Mouse (Mus musculus) CD4-positive, CD25-positive, alpha-beta regulatory T cell, adult 2 months (primary cell): ENCODE results near the gene Emp2.

Source experiments
- DNase-seq: peaks from one replicate; pipeline ENCODE4 v3.0.0-alpha.2; 2012; ENCODE audit warnings: low read depth, low spot score

Gene Emp2

DNA sequence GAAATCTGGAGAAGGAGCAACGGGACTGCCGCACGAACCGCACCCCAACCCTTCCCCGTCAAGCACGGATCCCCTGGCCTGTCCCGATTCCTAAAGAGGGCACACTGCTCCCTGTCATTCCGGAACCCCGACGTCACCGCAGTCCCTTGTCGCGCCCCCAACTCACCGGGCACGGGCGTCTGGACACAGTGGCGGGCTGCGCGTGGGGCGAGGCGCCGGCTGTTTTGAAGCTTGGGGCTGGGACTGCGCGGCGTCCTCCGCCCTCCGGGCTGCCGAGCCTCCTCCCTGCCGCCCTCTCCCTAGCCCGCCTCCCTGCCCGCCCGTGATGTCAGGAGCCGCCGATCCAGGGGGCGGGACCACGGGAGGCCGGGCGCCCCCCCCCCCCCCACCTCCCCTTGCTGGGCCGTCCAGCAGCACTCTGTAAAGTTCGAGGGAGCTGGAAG is at the start of gene Emp2:
Gene Emp2 (minus strand): TSS at position 323 of the 443 bp plus-strand sequence.
- no peak for DNase-seq

DNA sequence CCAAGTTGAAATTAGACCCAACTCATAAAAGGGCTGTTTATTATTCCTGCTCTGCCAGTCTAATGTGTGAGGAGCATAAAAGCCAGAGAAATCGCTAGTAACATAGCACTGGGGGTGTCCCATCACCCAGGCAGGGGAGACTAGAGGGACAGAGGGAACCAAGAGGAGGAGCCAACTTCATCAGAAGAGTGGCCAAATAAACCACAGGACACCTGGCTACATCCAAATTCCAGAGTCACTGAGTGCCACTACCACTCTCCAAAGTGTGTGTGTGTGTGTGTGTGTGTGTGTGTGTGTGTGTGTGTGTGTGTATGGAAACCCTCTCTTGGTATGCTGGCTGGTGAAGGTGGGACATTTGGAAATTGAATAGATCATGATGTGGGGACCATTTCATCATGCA is 49.3 kb upstream of the Emp2 start:
- no peak for DNase-seq

- DNase-seq, result no peak
These were observed 45.5 kb upstream of the Emp2 start for GRCm38 (mm10) chr16:10359241-10359640.

GRCm38 (mm10) chr16:10358010-10358934 is 44.5 kb upstream of the Emp2 start:
- peak; percentile 30 for DNase-seq

DNA sequence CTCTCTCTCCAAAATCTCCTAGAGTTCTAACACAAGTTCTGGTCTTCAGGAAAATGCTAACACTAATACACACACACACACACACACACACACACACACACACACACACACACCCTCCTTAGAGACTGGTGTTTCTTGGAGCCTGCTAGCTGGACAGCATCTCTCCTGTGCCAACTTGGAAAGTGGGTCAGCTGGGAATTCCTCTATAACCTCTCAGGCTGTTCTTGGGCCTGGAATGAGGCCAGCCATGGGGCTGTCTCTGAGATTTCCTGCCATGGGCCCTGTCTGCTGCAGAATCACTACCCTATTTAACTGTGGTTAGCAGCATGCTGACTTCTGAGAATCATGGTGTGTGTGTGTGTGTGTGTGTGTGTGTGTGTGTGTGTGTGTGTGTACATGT is 41.2 kb upstream of the Emp2 start:
- DNase-seq, result no peak

DNA sequence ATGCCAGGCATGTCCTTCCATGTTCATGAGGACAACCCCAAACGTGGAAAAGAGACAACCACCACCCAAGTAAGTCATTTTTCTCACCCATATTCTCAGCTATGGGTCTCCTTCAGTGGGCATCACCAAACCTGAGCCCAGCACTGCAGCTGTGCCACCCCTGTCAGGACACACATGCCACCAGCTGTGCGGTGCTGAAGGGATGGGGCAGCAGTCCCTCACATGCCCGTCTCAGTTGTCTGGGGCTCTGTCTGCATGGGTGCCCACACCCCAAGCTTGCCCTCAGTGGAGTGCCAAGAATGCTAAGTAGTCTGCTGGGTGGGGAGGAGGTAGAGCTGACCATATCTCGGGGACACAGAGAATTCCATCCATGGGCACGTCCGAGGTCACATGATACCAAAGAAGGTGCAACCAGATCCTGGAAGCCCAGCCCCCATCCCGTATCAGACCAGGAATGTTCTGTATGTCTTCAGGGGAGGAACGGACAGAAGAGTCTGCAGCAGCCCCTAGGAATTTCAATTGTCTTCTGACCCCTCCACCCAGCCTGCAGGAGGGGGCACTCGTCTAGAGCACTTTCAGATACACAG is 37.4 kb upstream of the Emp2 start:
- no peak for DNase-seq

DNA sequence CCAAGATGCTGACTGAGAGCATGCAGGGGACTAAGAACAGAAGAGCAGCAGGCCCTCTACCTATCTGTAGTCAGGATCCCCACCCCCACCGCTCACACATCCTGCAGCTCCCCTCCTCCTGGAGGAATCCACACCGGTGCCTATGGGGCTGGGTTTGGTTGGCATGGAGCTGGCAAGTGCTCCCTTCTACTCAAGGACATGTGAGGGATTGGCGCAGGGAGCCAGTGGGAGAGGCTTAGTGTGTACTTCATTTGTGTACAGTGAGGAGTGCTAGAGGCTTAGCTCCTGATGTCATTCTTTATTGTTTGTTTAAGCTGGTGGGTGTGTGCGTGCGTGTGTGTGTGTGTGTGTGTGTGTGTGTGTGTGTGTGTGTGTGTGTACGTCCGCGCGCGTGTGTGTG is 36.1 kb upstream of the Emp2 start:
- no peak for DNase-seq

DNA sequence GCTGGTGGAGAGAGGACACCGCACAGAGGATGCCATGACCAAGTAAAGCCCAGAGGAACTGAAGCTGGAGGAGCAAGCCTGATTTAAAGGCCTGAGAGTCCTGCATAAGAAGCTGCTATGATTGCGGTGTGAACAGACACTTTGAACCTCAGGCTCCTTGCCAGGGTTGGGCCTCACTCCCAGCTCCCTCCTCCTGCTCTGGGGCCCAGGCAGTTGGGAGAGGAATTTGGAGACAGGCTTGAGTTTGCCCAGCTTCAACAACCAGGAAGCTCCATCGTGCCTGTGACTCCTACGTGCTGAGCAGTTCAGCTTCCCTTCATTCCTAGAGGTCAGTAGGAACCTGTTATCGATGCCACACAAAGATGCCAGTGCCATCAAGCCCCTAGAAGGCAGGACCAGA is 35.7 kb upstream of the Emp2 start:
- DNase-seq, result no peak

DNA sequence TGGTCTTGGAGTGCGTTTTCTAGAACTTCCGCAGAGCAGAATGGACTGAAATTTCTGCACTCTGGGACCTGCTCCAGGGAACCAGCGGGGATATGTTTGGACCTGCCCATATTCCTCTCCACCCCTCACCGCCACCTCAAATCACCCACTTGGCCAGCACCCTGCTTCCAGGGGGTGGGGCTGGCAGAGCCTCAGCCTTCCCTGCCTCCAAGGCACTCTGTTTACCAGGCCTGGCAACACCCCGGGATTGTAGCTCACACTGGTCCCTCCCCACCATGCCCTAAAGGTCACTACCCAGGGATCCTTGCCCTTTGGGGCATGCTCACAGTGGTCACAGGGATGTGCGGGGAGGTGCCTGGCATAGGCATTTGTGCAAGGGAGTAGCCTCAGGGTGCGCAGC is 33.8 kb upstream of the Emp2 start:
- no peak for DNase-seq

DNA sequence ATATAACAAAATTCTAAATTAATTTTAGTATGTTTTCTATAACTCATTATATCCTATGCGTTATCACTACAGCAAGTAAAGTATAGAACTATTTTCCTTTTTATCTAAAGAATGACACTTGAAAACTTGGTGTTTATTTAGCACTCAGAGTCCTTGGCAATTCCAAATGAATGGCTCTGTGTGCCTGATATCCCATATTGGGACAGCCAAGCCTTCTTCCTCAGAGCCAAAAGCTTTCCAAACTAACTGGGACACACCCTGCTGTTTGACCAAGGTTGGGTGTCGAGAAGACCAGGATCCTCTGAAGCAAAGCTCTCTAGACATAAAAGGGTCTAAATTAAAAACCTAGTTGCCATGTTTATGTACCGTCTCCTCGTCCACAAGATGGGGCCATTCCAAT is 27.3 kb upstream of the Emp2 start:
- no peak for DNase-seq

DNA sequence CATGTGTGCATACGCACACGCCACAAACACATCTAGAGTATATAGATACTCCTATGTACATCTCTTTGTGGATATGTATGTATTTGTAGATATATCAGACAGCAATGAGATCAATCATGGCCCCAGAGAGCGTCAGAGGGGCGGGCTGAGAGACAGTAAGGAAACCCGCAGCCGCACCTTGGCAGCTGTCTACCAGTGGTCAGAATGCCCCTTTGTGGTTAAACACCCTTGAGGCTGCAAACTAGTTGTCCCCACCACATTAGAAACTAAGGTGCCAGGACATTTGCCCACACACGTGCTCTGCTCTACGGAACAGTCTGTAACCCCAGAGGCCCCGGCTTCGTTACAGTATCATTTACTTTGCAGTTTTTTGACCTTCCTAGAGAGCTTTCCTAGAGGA is 26.2 kb upstream of the Emp2 start:
- DNase-seq, result no peak

- DNase-seq, result no peak
These were observed 24.8 kb upstream of the Emp2 start for GRCm38 (mm10) chr16:10338601-10339000.

- no peak for DNase-seq
These were observed 23.8 kb upstream of the Emp2 start for GRCm38 (mm10) chr16:10337422-10338197.

DNA sequence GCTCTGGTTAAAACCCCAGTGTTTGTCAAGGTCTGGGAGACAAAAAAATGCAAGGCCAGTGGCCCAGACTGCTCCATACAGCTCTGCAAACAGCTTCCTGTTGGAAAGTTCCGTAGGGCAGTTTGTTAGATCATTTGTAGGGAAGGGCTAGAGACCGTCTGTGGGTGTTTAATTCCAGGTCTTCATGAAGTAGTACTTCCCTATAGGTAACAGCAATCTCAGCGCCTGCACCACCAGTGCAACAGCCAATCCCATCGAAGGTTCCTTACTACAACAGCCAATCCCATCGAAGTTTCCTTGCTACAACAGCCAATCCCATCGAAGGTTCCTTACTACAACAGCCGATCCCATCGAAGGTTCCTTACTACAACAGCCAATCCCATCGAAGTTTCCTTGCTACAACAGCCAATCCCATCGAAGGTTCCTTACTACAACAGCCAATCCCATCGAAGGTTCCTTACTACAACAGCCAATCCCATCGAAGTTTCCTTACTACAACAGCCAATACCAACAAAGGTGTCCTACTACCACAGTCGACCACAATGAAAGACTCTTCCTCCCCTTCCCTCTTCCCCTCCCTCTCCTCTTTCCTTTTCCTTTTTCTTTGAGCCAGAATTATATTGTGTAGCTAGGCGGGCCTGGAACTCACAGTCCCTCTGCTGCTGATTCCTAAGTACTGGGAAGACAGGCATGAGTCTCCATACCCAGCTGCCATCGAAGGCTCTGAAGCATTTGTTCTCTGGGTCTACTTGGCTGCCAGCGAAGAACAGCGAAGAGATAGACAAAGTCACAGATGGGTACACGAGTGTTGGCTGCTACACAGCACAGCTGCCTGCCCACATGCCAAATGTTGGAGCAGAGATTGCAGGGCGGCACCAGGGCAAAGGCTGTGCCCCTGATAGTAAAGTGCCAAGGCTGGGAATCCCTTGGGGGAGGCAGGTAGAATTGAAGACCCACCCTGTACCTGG is 23.0 kb upstream of the Emp2 start:
- DNase-seq, result no peak

DNA sequence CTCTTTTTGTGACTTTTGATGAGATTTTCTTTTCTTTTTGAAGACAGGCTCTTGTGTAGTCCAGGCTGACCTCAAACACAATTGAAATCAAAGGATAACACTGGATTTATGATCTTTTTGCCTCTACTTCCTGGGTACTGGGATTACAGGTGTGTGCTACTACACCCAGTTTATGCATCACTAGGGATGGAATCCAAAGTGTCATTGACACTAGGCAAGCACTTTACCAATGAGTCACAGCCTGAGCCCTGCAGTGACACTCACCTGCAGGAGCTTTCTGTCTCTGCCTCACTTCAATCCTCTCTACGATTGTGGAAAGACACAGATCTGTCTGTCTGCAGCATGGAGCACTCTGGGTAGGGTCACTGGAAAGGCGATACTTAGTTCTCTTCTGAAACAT is 22.2 kb upstream of the Emp2 start:
- DNase-seq, result no peak

DNA sequence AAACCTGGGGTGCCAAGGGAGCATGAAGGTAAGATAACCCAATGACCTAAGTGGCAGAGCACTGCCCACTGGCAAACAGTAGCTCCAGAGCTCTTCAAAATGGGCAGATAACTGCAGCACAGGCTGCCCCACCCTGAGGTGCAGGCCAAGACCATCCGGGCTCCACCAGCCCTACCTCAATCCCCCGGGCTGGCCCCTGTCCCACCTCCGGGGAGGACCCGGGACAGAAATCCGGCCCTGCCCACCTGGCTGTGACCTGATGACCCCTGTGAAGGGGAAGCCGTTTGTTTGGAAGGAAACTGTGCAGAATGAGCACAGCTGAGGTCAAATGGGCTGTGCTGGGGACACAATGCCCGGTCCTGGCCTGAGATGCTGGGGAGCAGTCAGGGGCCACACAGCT is 19.0 kb upstream of the Emp2 start:
- no peak for DNase-seq

- no peak for DNase-seq
These were observed 17.1 kb upstream of the Emp2 start for GRCm38 (mm10) chr16:10330586-10331495.

DNA sequence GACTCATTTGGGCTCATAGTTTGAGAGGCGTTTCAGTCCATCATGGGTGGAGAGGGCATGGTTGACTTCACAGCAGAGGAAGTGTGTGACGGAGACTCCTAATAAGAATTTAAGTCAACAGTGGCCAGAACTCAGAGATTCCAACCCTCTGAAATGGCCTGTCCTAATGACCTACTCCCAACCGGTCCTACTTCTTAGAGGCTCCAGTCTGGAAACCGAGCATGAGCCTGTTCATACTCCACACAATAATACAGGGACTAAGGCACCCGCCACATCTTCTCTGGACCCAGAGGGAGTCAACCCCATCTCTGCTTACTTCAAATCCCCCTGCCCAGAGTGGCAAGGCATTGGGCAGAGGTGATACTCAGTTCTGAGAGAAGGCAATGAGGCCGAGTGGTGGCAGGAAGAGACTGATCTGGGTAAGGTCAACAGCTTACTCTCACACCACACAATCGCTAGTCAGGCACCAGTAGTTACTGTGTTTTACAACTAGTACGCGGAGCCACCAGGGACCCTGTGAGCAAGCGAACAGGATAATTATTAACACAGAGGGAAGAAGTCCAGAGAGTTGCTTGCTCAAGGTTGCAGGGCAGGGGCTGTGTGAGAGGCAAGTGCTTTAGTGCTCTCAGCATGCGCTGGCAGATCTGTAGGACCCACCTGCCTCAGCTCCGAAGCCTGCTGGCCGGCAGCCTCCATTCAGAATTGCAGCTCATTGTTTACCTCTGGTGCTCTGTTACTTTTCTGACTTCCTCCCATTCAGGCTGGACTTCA is 14.0 kb upstream of the Emp2 start:
- no peak for DNase-seq

GRCm38 (mm10) chr16:10319914-10320569 is 6.3 kb upstream of the Emp2 start:
- no peak for DNase-seq
